Mouse (Mus musculus): Measurements from ENCODE around the gene Immp2l.

DNA sequence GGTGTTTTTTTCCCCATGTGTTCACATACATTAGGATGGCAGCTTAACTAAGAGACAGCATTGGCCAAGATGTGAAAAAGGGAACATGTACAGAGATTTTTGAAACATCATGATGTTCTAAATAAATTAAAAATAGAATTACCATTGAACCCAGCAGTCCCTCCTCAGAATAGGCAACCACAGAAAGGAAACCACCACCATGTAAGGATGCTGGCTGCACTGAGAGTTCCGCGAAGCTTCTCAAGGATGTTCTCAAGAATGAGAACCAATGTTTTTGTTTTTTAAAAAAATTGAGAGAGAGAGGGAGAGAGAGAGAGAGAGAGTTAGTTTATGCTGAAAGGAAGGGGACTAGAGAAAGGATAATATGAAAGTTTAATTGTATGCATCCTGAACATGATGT, 7.2 kb downstream of the Immp2l start:
- TF ChIP-seq CTCF (IDR thresholded peaks at IDR 0.05; ENCODE audit: extremely low read depth, insufficient read length, insufficient replicate concordance, low read depth, low read length) (no peak), POLR2A (IDR thresholded peaks at IDR 0.05; ENCODE audit: low read depth, low read length) (no peak)

Data from small intestine, adult 2 months (tissue).